Mouse (Mus musculus): ENCODE results near the gene Ceacam1. TPM values are rescaled to one million over a fixed set of nuclear protein-coding genes. Genes with fewer than 3 reads are reported as not detected.

Ceacam1 gene
- total and polyA plus RNA-seq, 3 experiments = 3.1 to 25.1 (median 5.9) TPM

DNA sequence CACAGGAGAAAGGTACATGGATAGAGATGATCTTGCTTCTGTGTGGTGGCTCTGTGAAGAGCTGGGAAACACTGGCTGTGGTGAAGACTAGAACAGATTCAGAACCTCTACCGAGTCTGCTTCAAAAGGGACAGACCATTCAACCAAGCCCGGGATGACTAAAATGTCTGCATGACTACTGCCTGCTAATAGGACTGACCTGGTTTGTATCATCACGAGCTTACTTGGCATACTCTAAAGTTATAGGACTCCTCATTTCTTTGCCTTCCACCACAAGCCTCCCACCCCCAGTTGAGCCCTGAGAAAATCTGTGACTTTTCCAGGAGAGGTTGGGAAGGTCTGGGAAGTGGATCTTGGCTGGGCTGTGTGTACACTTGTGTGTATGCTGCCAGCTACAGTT lies 65.5 kb downstream of the Ceacam1 start:
- Histone ChIP-seq H3K36me3 (replicated peaks in 1 of 2; ENCODE audit: control insufficient read depth in 1 of 2, insufficient read depth in 1 of 2, low read length in 1 of 2) (no peaks in the 10 kb centered on the region), H3K27ac (ENCODE audit: insufficient read depth, low read depth) (no peak overlapping the region), H3K4me2 (ENCODE audit: insufficient read depth, low read depth, poor library complexity, severe bottlenecking) (no peak overlapping the region), H3K4me3 (replicated peaks in 1 of 3; ENCODE audit: low read depth in 2 of 3, low read length in 2 of 3, poor library complexity in 1 of 3) (no peak overlapping the region), H3K9me3 (replicated peaks; ENCODE audit: low read length) (no peaks in the 10 kb centered on the region), H3K27me3 (replicated peaks) (no peaks in the 10 kb centered on the region), H3K79me2 (replicated peaks; ENCODE audit: control insufficient read depth, extremely low read depth, insufficient read depth, poor library complexity, severe bottlenecking) (no peaks in the 10 kb centered on the region), H3K9ac (ENCODE audit: insufficient read depth, low read depth) (no peak overlapping the region), H3K4me1 (ENCODE audit: control insufficient read depth in 1 of 2, insufficient read depth in 2 of 2) (peaks cover 0 to 2% of the 10 kb centered on the region in 2 experiments; a peak in 1 of 4 replicates)
- TF ChIP-seq RCOR1 (conservative IDR thresholded peaks at IDR 0.05; ENCODE audit: low read depth, low read length) = no peak
- dilution Hi-C loops (cut with MboI; ENCODE audit: extremely low pct_ligation_motif_present, extremely low pct_unique_long_range_greater_than_20kb, low sequenced_read_pairs) (no loop called here), in situ Hi-C loops (cut with MboI; ENCODE audit: low pct_ligation_motif_present, low pct_unique_long_range_greater_than_20kb, low sequenced_read_pairs) (no loop called here)
- no peak for DNase-seq (ENCODE audit: extremely low read depth)

Other genes with a start within 250 kb of the Ceacam1 start
- gene Gsk3a, start 239.8 kb downstream of the Ceacam1 start, total RNA-seq (2012; rRNA removed) = 47.5 and 55.1 TPM in 2 replicates
- 44.1 and 45.8 TPM in 2 replicates for gene Gsk3a, start 239.8 kb downstream of the Ceacam1 start, total RNA-seq (2014; rRNA removed)
- gene Gsk3a, start 239.8 kb downstream of the Ceacam1 start, polyA plus RNA-seq (2012; ENCODE audit: insufficient read length, low read depth) = 72.2 and 76.1 TPM in 2 replicates
- 13.0 and 13.2 TPM in 2 replicates for gene Erf, start 226.8 kb downstream of the Ceacam1 start, total RNA-seq (2012; rRNA removed)
- gene Erf, start 226.8 kb downstream of the Ceacam1 start, total RNA-seq (2014; rRNA removed) = 6.1 and 7.1 TPM in 2 replicates
- gene Erf, start 226.8 kb downstream of the Ceacam1 start, polyA plus RNA-seq (2012; ENCODE audit: insufficient read length, low read depth) = 15.2 and 15.4 TPM in 2 replicates
- 17.5 and 21.7 TPM in 2 replicates for gene Cic, start 209.9 kb downstream of the Ceacam1 start, total RNA-seq (2012; rRNA removed)
- gene Cic, start 209.9 kb downstream of the Ceacam1 start, total RNA-seq (2014; rRNA removed) = 2.2 and 2.5 TPM in 2 replicates
- 31.2 and 34.5 TPM in 2 replicates for gene Cic, start 209.9 kb downstream of the Ceacam1 start, polyA plus RNA-seq (2012; ENCODE audit: insufficient read length, low read depth)
- 22.7 and 50.2 TPM in 2 replicates for gene Pafah1b3, start 179.6 kb downstream of the Ceacam1 start, total RNA-seq (2012; rRNA removed)
- 9.7 and 17.6 TPM in 2 replicates for gene Pafah1b3, start 179.6 kb downstream of the Ceacam1 start, total RNA-seq (2014; rRNA removed)
- 5.9 TPM in 2 replicates for gene Pafah1b3, start 179.6 kb downstream of the Ceacam1 start, polyA plus RNA-seq (2012; ENCODE audit: insufficient read length, low read depth)
- not detected in 2 replicates for gene Prr19, start 176.2 kb downstream of the Ceacam1 start, total RNA-seq (2012; rRNA removed)
- not detected in 2 replicates for gene Prr19, start 176.2 kb downstream of the Ceacam1 start, total RNA-seq (2014; rRNA removed)
- gene Prr19, start 176.2 kb downstream of the Ceacam1 start, polyA plus RNA-seq (2012; ENCODE audit: insufficient read length, low read depth) = not detected in 2 replicates
- not detected in 2 replicates for gene Tmem145, start 171.5 kb downstream of the Ceacam1 start, total RNA-seq (2012; rRNA removed)
- not detected in 2 replicates for gene Tmem145, start 171.5 kb downstream of the Ceacam1 start, total RNA-seq (2014; rRNA removed)
- gene Tmem145, start 171.5 kb downstream of the Ceacam1 start, polyA plus RNA-seq (2012; ENCODE audit: insufficient read length, low read depth) = 0.10 TPM in 1 of 2 replicates, not detected in the other
- 0.92 and 1.7 TPM in 2 replicates for gene Megf8, start 160.4 kb downstream of the Ceacam1 start, total RNA-seq (2012; rRNA removed)
- gene Megf8, start 160.4 kb downstream of the Ceacam1 start, total RNA-seq (2014; rRNA removed) = 0.50 and 0.62 TPM in 2 replicates
- 1.0 and 1.2 TPM in 2 replicates for gene Megf8, start 160.4 kb downstream of the Ceacam1 start, polyA plus RNA-seq (2012; ENCODE audit: insufficient read length, low read depth)
- not detected in 2 replicates for gene Cnfn, start 107.9 kb downstream of the Ceacam1 start, total RNA-seq (2012; rRNA removed)
- gene Cnfn, start 107.9 kb downstream of the Ceacam1 start, total RNA-seq (2014; rRNA removed) = not detected in 2 replicates
- not detected in 2 replicates for gene Cnfn, start 107.9 kb downstream of the Ceacam1 start, polyA plus RNA-seq (2012; ENCODE audit: insufficient read length, low read depth)
- gene Lipe, start 78.9 kb downstream of the Ceacam1 start, total RNA-seq (2012; rRNA removed) = 2.7 and 3.4 TPM in 2 replicates
- 2.3 and 2.8 TPM in 2 replicates for gene Lipe, start 78.9 kb downstream of the Ceacam1 start, total RNA-seq (2014; rRNA removed)
- 5.9 and 6.4 TPM in 2 replicates for gene Lipe, start 78.9 kb downstream of the Ceacam1 start, polyA plus RNA-seq (2012; ENCODE audit: insufficient read length, low read depth)
- not detected in 2 replicates for gene Cxcl17, start 64.7 kb downstream of the Ceacam1 start, total RNA-seq (2012; rRNA removed)
- not detected in 2 replicates for gene Cxcl17, start 64.7 kb downstream of the Ceacam1 start, total RNA-seq (2014; rRNA removed)
- gene Cxcl17, start 64.7 kb downstream of the Ceacam1 start, polyA plus RNA-seq (2012; ENCODE audit: insufficient read length, low read depth) = not detected in 2 replicates
- gene Ceacam2, start 62.3 kb upstream of the Ceacam1 start, total RNA-seq (2012; rRNA removed) = 0.08 TPM in 1 of 2 replicates, not detected in the other
- gene Ceacam2, start 62.3 kb upstream of the Ceacam1 start, total RNA-seq (2014; rRNA removed) = not detected in 2 replicates
- 0.64 and 0.90 TPM in 2 replicates for gene Ceacam2, start 62.3 kb upstream of the Ceacam1 start, polyA plus RNA-seq (2012; ENCODE audit: insufficient read length, low read depth)
- gene Erich4, start 138.3 kb upstream of the Ceacam1 start, total RNA-seq (2012; rRNA removed) = not detected in 2 replicates
- gene Erich4, start 138.3 kb upstream of the Ceacam1 start, total RNA-seq (2014; rRNA removed) = not detected in 2 replicates
- not detected in 2 replicates for gene Erich4, start 138.3 kb upstream of the Ceacam1 start, polyA plus RNA-seq (2012; ENCODE audit: insufficient read length, low read depth)
- gene Dmac2, start 141.8 kb upstream of the Ceacam1 start, total RNA-seq (2012; rRNA removed) = 18.7 and 21.4 TPM in 2 replicates
- gene Dmac2, start 141.8 kb upstream of the Ceacam1 start, total RNA-seq (2014; rRNA removed) = 19.8 and 20.6 TPM in 2 replicates
- 35.0 and 35.1 TPM in 2 replicates for gene Dmac2, start 141.8 kb upstream of the Ceacam1 start, polyA plus RNA-seq (2012; ENCODE audit: insufficient read length, low read depth)
- gene B3gnt8, start 149.1 kb upstream of the Ceacam1 start, total RNA-seq (2012; rRNA removed) = 0.21 TPM in 2 replicates
- not detected in 2 replicates for gene B3gnt8, start 149.1 kb upstream of the Ceacam1 start, total RNA-seq (2014; rRNA removed)
- 0.24 and 0.29 TPM in 2 replicates for gene B3gnt8, start 149.1 kb upstream of the Ceacam1 start, polyA plus RNA-seq (2012; ENCODE audit: insufficient read length, low read depth)
- gene Bckdha, start 181.4 kb upstream of the Ceacam1 start, total RNA-seq (2012; rRNA removed) = 14.9 and 19.9 TPM in 2 replicates
- 20.8 and 21.4 TPM in 2 replicates for gene Bckdha, start 181.4 kb upstream of the Ceacam1 start, total RNA-seq (2014; rRNA removed)
- gene Bckdha, start 181.4 kb upstream of the Ceacam1 start, polyA plus RNA-seq (2012; ENCODE audit: insufficient read length, low read depth) = 13.4 and 17.2 TPM in 2 replicates
- 105 and 116 TPM in 2 replicates for gene Exosc5, start 181.6 kb upstream of the Ceacam1 start, total RNA-seq (2012; rRNA removed)
- 114 and 123 TPM in 2 replicates for gene Exosc5, start 181.6 kb upstream of the Ceacam1 start, total RNA-seq (2014; rRNA removed)
- gene Exosc5, start 181.6 kb upstream of the Ceacam1 start, polyA plus RNA-seq (2012; ENCODE audit: insufficient read length, low read depth) = 102 and 125 TPM in 2 replicates
- gene Tmem91, start 197.6 kb upstream of the Ceacam1 start, total RNA-seq (2012; rRNA removed) = 0.17 and 0.55 TPM in 2 replicates
- not detected in 2 replicates for gene Tmem91, start 197.6 kb upstream of the Ceacam1 start, total RNA-seq (2014; rRNA removed)
- gene Tmem91, start 197.6 kb upstream of the Ceacam1 start, polyA plus RNA-seq (2012; ENCODE audit: insufficient read length, low read depth) = 1.3 and 1.9 TPM in 2 replicates
- 13.1 and 15.8 TPM in 2 replicates for gene B9d2, start 203.2 kb upstream of the Ceacam1 start, total RNA-seq (2012; rRNA removed)
- 9.3 and 10.0 TPM in 2 replicates for gene B9d2, start 203.2 kb upstream of the Ceacam1 start, total RNA-seq (2014; rRNA removed)
- 21.2 and 23.8 TPM in 2 replicates for gene B9d2, start 203.2 kb upstream of the Ceacam1 start, polyA plus RNA-seq (2012; ENCODE audit: insufficient read length, low read depth)
- 25.9 and 28.8 TPM in 2 replicates for gene Tgfb1, start 209.4 kb upstream of the Ceacam1 start, total RNA-seq (2012; rRNA removed)
- gene Tgfb1, start 209.4 kb upstream of the Ceacam1 start, total RNA-seq (2014; rRNA removed) = 8.7 and 9.2 TPM in 2 replicates
- 104 and 109 TPM in 2 replicates for gene Tgfb1, start 209.4 kb upstream of the Ceacam1 start, polyA plus RNA-seq (2012; ENCODE audit: insufficient read length, low read depth)
- gene Ccdc97, start 241.5 kb upstream of the Ceacam1 start, total RNA-seq (2012; rRNA removed) = 14.1 and 14.4 TPM in 2 replicates
- gene Ccdc97, start 241.5 kb upstream of the Ceacam1 start, total RNA-seq (2014; rRNA removed) = 4.5 and 5.7 TPM in 2 replicates
- 38.8 and 44.8 TPM in 2 replicates for gene Ccdc97, start 241.5 kb upstream of the Ceacam1 start, polyA plus RNA-seq (2012; ENCODE audit: insufficient read length, low read depth)